Mouse (Mus musculus) left cerebral cortex, adult 11 months (tissue): ENCODE measurements at regions not wholly inside any gene's neighbourhood (a gene's known extent, or its start where the extent isn't known, plus 50 kb on each side); places are given as distances from the start of the nearest gene placed in this dataset.

Experiments used
- DNase-seq: peaks from one replicate; pipeline ENCODE4 v3.0.0; 2022; ENCODE audit warnings: low spot score

- DNase-seq, result peak; percentile 47
Measured at GRCm38 (mm10) chr2:59406976-59407375, 77.5 kb upstream of the Dapl1 start.

- DNase-seq, result peak; percentile 68
Measured at GRCm38 (mm10) chr2:59407512-59407988, 76.9 kb upstream of the Dapl1 start.

GRCm38 (mm10) chr2:59408040-59408587, 76.3 kb upstream of the Dapl1 start:
- no peak for DNase-seq

- no peak for DNase-seq
Measured at GRCm38 (mm10) chr2:59414612-59415011, 69.8 kb upstream of the Dapl1 start.

- DNase-seq, result no peak
Measured at GRCm38 (mm10) chr2:59416491-59417195, 67.8 kb upstream of the Dapl1 start.

GRCm38 (mm10) chr2:59417384-59417955, 67.0 kb upstream of the Dapl1 start:
- DNase-seq, result no peak

- DNase-seq, result no peak
Measured at GRCm38 (mm10) chr2:59420496-59420895, 64.0 kb upstream of the Dapl1 start.

GRCm38 (mm10) chr2:59422291-59423242, 61.9 kb upstream of the Dapl1 start:
- no peak for DNase-seq

- DNase-seq, result no peak
Measured at GRCm38 (mm10) chr2:59424205-59424604, 60.2 kb upstream of the Dapl1 start.

GRCm38 (mm10) chr2:59424729-59425128, 59.7 kb upstream of the Dapl1 start:
- DNase-seq, result peak; percentile 43

- no peak for DNase-seq
Measured at GRCm38 (mm10) chr2:59425876-59426275, 58.6 kb upstream of the Dapl1 start.

- DNase-seq, result no peak
Measured at GRCm38 (mm10) chr2:59431466-59431865, 53.0 kb upstream of the Dapl1 start.

GRCm38 (mm10) chr2:59431867-59432266, 52.6 kb upstream of the Dapl1 start:
- DNase-seq, result no peak
